Mouse (Mus musculus) CH12.LX (cell line): ENCODE measurements around the gene Ano10. TPM values are rescaled to one million over a fixed set of nuclear protein-coding genes. Genes with fewer than 3 reads are reported as not detected.

Source experiments
- DNase-seq: peaks from one replicate; pipeline ENCODE4 v3.0.0-alpha.2; 2013; ENCODE audit errors: extremely low read depth
- H3K27ac ChIP-seq: 2 replicates; pipeline ENCODE4 v1.5.1; 2012; ENCODE audit warnings: low read depth, mild to moderate bottlenecking, control low read depth, moderate library complexity; ENCODE audit not compliant: insufficient read depth
- H3K27me3 ChIP-seq: replicated peaks from 2 replicates; pipeline ENCODE3; 2012; ENCODE audit warnings: inconsistent platforms
- H3K36me3 ChIP-seq, 2 experiments: replicated peaks in 1 of 2; 2 replicates each; pipeline versions ENCODE3 to v1.6.1; 2012; ENCODE audit warnings: inconsistent platforms in 1 of 2, low read length in 1 of 2, mild to moderate bottlenecking in 1 of 2, mixed read lengths in 1 of 2, moderate library complexity in 1 of 2; ENCODE audit not compliant: control insufficient read depth in 1 of 2, insufficient read depth in 1 of 2
- H3K4me1 ChIP-seq, 2 experiments: 2 replicates each; pipeline ENCODE4 v1.6.1; 2012; ENCODE audit warnings: inconsistent platforms in 1 of 2, moderate library complexity in 1 of 2; ENCODE audit not compliant: insufficient read depth in 2 of 2, control insufficient read depth in 1 of 2
- H3K4me2 ChIP-seq: 2 replicates; pipeline ENCODE4 v1.6.1; 2012; ENCODE audit warnings: low read depth, mild to moderate bottlenecking, control low read depth; ENCODE audit not compliant: poor library complexity, insufficient read depth, severe bottlenecking
- H3K4me3 ChIP-seq, 3 experiments: fragments of 150-350 bp in 1 of 3; sonication (generic) in 1 of 3; replicated peaks in 1 of 3; 2 replicates each; pipeline versions ENCODE3 to v1.5.1; 2011 to 2012; ENCODE audit warnings: low read depth in 2 of 3, low read length in 2 of 3, mild to moderate bottlenecking in 2 of 3, moderate library complexity in 2 of 3, control low read depth in 1 of 3, improper control_type of control experiment in 1 of 3, inconsistent platforms in 1 of 3, mixed read lengths in 1 of 3; ENCODE audit not compliant: poor library complexity in 1 of 3
- H3K79me2 ChIP-seq: replicated peaks from 2 replicates; pipeline ENCODE4 v1.6.1; 2012; ENCODE audit warnings: mild to moderate bottlenecking, moderate library complexity; ENCODE audit not compliant: control insufficient read depth, poor library complexity, insufficient read depth, severe bottlenecking; ENCODE audit errors: extremely low read depth
- H3K9ac ChIP-seq: 2 replicates; pipeline ENCODE4 v1.6.1; 2012; ENCODE audit warnings: low read depth, mild to moderate bottlenecking, control low read depth, moderate library complexity; ENCODE audit not compliant: insufficient read depth
- H3K9me3 ChIP-seq: replicated peaks from 2 replicates; pipeline ENCODE3; 2012; ENCODE audit warnings: low read length, inconsistent platforms, mixed read lengths
- CHD2 ChIP-seq: IDR thresholded peaks from 2 replicates; pipeline ENCODE4 v1.6.1; 2011; ENCODE audit warnings: low read length, improper control_type of control experiment
- CTCF ChIP-seq, 2 experiments: IDR thresholded peaks in 1 of 2; conservative IDR thresholded peaks in 1 of 2; 2 replicates each; pipeline ENCODE4 v1.5.1; 2011 to 2012; ENCODE audit warnings: low read depth in 2 of 2, low read length in 2 of 2, improper control_type of control experiment in 1 of 2, inconsistent platforms in 1 of 2, mild to moderate bottlenecking in 1 of 2, moderate library complexity in 1 of 2
- ELF1 ChIP-seq: IDR thresholded peaks from 2 replicates; pipeline ENCODE4 v1.6.1; 2014; ENCODE audit warnings: low read depth, mild to moderate bottlenecking, inconsistent platforms, low read length, improper control_type of control experiment
- ETS1 ChIP-seq: conservative IDR thresholded peaks from 2 replicates; pipeline ENCODE4 v1.6.1; 2012; ENCODE audit warnings: low read depth, mild to moderate bottlenecking, inconsistent platforms, low read length, improper control_type of control experiment, moderate library complexity
- JUN ChIP-seq: IDR thresholded peaks from 2 replicates; pipeline ENCODE4 v1.6.1; 2011; ENCODE audit warnings: low read depth, mild to moderate bottlenecking, low read length, improper control_type of control experiment, moderate library complexity; ENCODE audit not compliant: insufficient read depth
- JUND ChIP-seq: conservative IDR thresholded peaks from 2 replicates; pipeline ENCODE4 v1.6.1; 2011; ENCODE audit warnings: low read depth, low read length, improper control_type of control experiment
- KAT2A ChIP-seq: IDR thresholded peaks from 2 replicates; pipeline ENCODE4 v1.6.1; 2012; ENCODE audit warnings: low read length, improper control_type of control experiment, inconsistent platforms; ENCODE audit not compliant: insufficient replicate concordance
- MAFK ChIP-seq: IDR thresholded peaks from 2 replicates; pipeline ENCODE4 v1.6.1; 2011; ENCODE audit warnings: low read length, improper control_type of control experiment; ENCODE audit not compliant: insufficient replicate concordance
- MAX ChIP-seq: IDR thresholded peaks from 2 replicates; pipeline ENCODE4 v1.6.1; 2011; ENCODE audit warnings: low read length, improper control_type of control experiment
- MEF2A ChIP-seq: IDR thresholded peaks from 2 replicates; pipeline ENCODE4 v1.6.1; 2014; ENCODE audit warnings: low read depth, mild to moderate bottlenecking, inconsistent platforms, low read length, improper control_type of control experiment, borderline replicate concordance
- MXI1 ChIP-seq: IDR thresholded peaks from 2 replicates; pipeline ENCODE4 v1.6.1; 2011; ENCODE audit warnings: mild to moderate bottlenecking, low read depth, low read length, improper control_type of control experiment
- MYC ChIP-seq: IDR thresholded peaks from 2 replicates; pipeline ENCODE4 v1.6.1; 2011; ENCODE audit warnings: low read depth, mild to moderate bottlenecking, improper control_type of control experiment, low read length
- NELFE ChIP-seq: IDR thresholded peaks from 2 replicates; pipeline ENCODE4 v1.6.1; 2011; ENCODE audit warnings: low read depth, low read length, improper control_type of control experiment
- NRF1 ChIP-seq: IDR thresholded peaks from 2 replicates; pipeline ENCODE4 v1.6.1; 2014; ENCODE audit warnings: low read depth, mild to moderate bottlenecking, inconsistent platforms, low read length, improper control_type of control experiment, moderate library complexity
- PAX5 ChIP-seq: IDR thresholded peaks from 2 replicates; pipeline ENCODE4 v1.6.1; 2012; ENCODE audit warnings: low read length, inconsistent platforms, mixed read lengths
- POLR2A ChIP-seq: IDR thresholded peaks from 2 replicates; pipeline ENCODE4 v1.6.1; 2011; ENCODE audit warnings: low read depth, mild to moderate bottlenecking, improper control_type of control experiment, low read length
- RCOR1 ChIP-seq: conservative IDR thresholded peaks from 2 replicates; pipeline ENCODE4 v1.6.1; 2012; ENCODE audit warnings: low read depth, mild to moderate bottlenecking, inconsistent platforms, low read length, improper control_type of control experiment
- SIN3A ChIP-seq: IDR thresholded peaks from 2 replicates; pipeline ENCODE4 v1.6.1; 2012; ENCODE audit warnings: low read length, improper control_type of control experiment, inconsistent platforms
- SMC3 ChIP-seq: IDR thresholded peaks from 2 replicates; pipeline ENCODE4 v1.6.1; 2011; ENCODE audit warnings: low read depth, low read length, improper control_type of control experiment
- TBP ChIP-seq: conservative IDR thresholded peaks from 2 replicates; pipeline ENCODE4 v1.6.1; 2011; ENCODE audit warnings: low read depth, low read length, improper control_type of control experiment
- TCF12 ChIP-seq: IDR thresholded peaks from 2 replicates; pipeline ENCODE4 v1.6.1; 2014; ENCODE audit warnings: low read depth, mild to moderate bottlenecking, inconsistent platforms, low read length, improper control_type of control experiment
- ZC3H11A ChIP-seq: IDR thresholded peaks from 2 replicates; pipeline ENCODE4 v1.6.1; 2012; ENCODE audit warnings: low read depth, mild to moderate bottlenecking, inconsistent platforms, low read length, improper control_type of control experiment
- ZMIZ1 ChIP-seq: IDR thresholded peaks from 2 replicates; pipeline ENCODE4 v1.6.1; 2012; ENCODE audit warnings: low read depth, mild to moderate bottlenecking, inconsistent platforms, low read length, improper control_type of control experiment
- dilution Hi-C: fragments of 300-500 bp; cut with MboI; formaldehyde crosslinking; loops from 2 replicates; pipeline ENCODE4 v1.14.3; 2020; ENCODE audit warnings: low sequenced_read_pairs; ENCODE audit not compliant: extremely low pct_unique_long_range_greater_than_20kb, extremely low pct_ligation_motif_present
- in situ Hi-C: fragments of 300-500 bp; cut with MboI; formaldehyde crosslinking; loops from 3 replicates; pipeline ENCODE4 v1.14.3; 2019; ENCODE audit warnings: low sequenced_read_pairs, low pct_ligation_motif_present, low pct_unique_long_range_greater_than_20kb, mixed read lengths
- polyA plus RNA-seq: library from polyadenylated mRNA; unstranded; fragments of >175 nt; gene quantifications from 2 replicates; pipeline ENCODE4 v1.2.1, GENCODE M21; 2012; ENCODE audit warnings: low read depth; ENCODE audit not compliant: insufficient read length
- total RNA-seq, 2 experiments: library from RNA; depleted of rRNA; stranded (reverse); fragments of 300-350 nt in 1 of 2; fragments of >200 nt in 1 of 2; gene quantifications; 2 replicates each; pipeline ENCODE4 v1.2.3; 2012 to 2014

Gene Ano10
- total RNA-seq (2012; rRNA removed) (18.2 and 23.9 TPM in 2 replicates), total RNA-seq (2014; rRNA removed) (7.3 and 9.5 TPM in 2 replicates), polyA plus RNA-seq (11.4 and 12.2 TPM in 2 replicates)

GRCm38 (mm10) chr9:122294242-122294881, at the start of gene Ano10:
Ano10 (minus strand) TSS chr9:122294423.
- 0 out of 2 replicates have a peak, but pooled peaks cover 4% of the 10 kb centered on the region for H3K79me2 ChIP-seq
- H3K9me3 ChIP-seq, result no peaks in the 10 kb centered on the region
- no peak; the same call in 1 of the 2 replicates for TF ChIP-seq MAX
- peak; percentile 72 for TF ChIP-seq POLR2A
- TF ChIP-seq MYC, result peak; percentile 48; the same call in 1 of the 2 replicates
- peak; percentile 67; the same call in 1 of the 2 replicates for TF ChIP-seq MXI1
- no peak for TF ChIP-seq CTCF (conservative IDR thresholded peaks at IDR 0.05 in 1 of 2, IDR thresholded peaks at IDR 0.05 in 1 of 2; ENCODE audit: low read depth in 2 of 2, low read length in 2 of 2)
- TF ChIP-seq TCF12, result peak; percentile 30; the same call in 1 of the 2 replicates
- peak; percentile 66 for TF ChIP-seq NELFE
- peak; percentile 58; the same call in 1 of the 2 replicates for TF ChIP-seq SIN3A
- peak; percentile 73 for TF ChIP-seq ELF1
- peak; percentile 18; the same call in 1 of the 2 replicates for TF ChIP-seq NRF1
- TF ChIP-seq ETS1, result 0 out of 2 replicates have a peak, but pooled peaks have one; percentile 10
- TF ChIP-seq TBP, result 0 out of 2 replicates have a peak, but pooled peaks have one; percentile 25
- TF ChIP-seq ZMIZ1, result peak; percentile 50; the same call in 1 of the 2 replicates
- TF ChIP-seq CHD2, result peak; percentile 48; the same call in 1 of the 2 replicates
- TF ChIP-seq MEF2A, result no peak
- H3K4me3 ChIP-seq, result peak within 1 kb of the TSS; percentile 63 to 90 (median 71)
- peak within 1 kb of the TSS; percentile 93 for H3K4me2 ChIP-seq
- in situ Hi-C loops, result no loop called here
- peaks cover 7 to 19% of the 10 kb centered on the region in 2 experiments for H3K4me1 ChIP-seq
- no peaks in the 10 kb centered on the region for H3K36me3 ChIP-seq
- DNase-seq, result peak; percentile 100
- dilution Hi-C loops, result no loop called here
- no peaks in the 10 kb centered on the region for H3K27me3 ChIP-seq
- H3K9ac ChIP-seq, result peak within 1 kb of the TSS; percentile 79
- no peak within 1 kb of the TSS for H3K27ac ChIP-seq

GRCm38 (mm10) chr9:122343399-122343798, 49.2 kb upstream of the Ano10 start:
- Histone ChIP-seq H3K27ac (no peak overlapping the region), H3K9ac (no peak overlapping the region), H3K36me3 (no peaks in the 10 kb centered on the region), H3K4me3 (no peak overlapping the region), H3K27me3 (peaks cover 3% of the 10 kb centered on the region), H3K79me2 (no peaks in the 10 kb centered on the region), H3K9me3 (no peaks in the 10 kb centered on the region), H3K4me2 (no peak overlapping the region), H3K4me1 (no peaks in the 10 kb centered on the region)
- no peak for TF ChIP-seq TBP
- TF ChIP-seq SMC3, result no peak
- TF ChIP-seq CHD2, result no peak
- TF ChIP-seq KAT2A, result no peak
- no peak for TF ChIP-seq SIN3A
- no peak for TF ChIP-seq ZC3H11A
- no peak for TF ChIP-seq MYC
- TF ChIP-seq RCOR1, result no peak
- TF ChIP-seq POLR2A, result no peak
- no peak for TF ChIP-seq ETS1
- TF ChIP-seq MAFK, result no peak
- TF ChIP-seq NELFE, result no peak
- no peak for TF ChIP-seq JUN
- TF ChIP-seq PAX5, result no peak
- no peak for TF ChIP-seq JUND
- TF ChIP-seq CTCF (conservative IDR thresholded peaks at IDR 0.05 in 1 of 2, IDR thresholded peaks at IDR 0.05 in 1 of 2; ENCODE audit: low read depth in 2 of 2, low read length in 2 of 2), result no peak
- TF ChIP-seq NRF1, result no peak
- in situ Hi-C loops, result no loop called here
- no peak for DNase-seq
- dilution Hi-C loops, result no loop called here
